Mouse (Mus musculus) left cerebral cortex, postnatal 25 days (tissue): ENCODE measurements at regions not wholly inside any gene's neighbourhood (a gene's known extent, or its start where the extent isn't known, plus 50 kb on each side); places are given as distances from the start of the nearest gene placed in this dataset.
"Not testable (repeated sequence)": the region's sequence is repeated elsewhere in the genome, so short reads cannot be mapped to it uniquely, and the experiment has no call there.

Experiments used
- DNase-seq, 2 experiments: peaks; one replicate each; pipeline ENCODE4 v3.0.0; 2022; ENCODE audit warnings: low spot score in 2 of 2, mixed read lengths in 1 of 2
- intact Hi-C: fragments of 180-260 bp; cut with DNase I; formaldehyde crosslinking; loops from one replicate; pipeline ENCODE4 v1.15.1; 2025

GRCm38 (mm10) chr9:17987606-17988005, 304.3 kb upstream of the Chordc1 start:
- no peak for DNase-seq
- intact Hi-C loops: no loop called here

GRCm38 (mm10) chr9:18002557-18002956, 289.4 kb upstream of the Chordc1 start:
- intact Hi-C loops: no loop called here
- DNase-seq: peak; percentile 9 to 49

DNA sequence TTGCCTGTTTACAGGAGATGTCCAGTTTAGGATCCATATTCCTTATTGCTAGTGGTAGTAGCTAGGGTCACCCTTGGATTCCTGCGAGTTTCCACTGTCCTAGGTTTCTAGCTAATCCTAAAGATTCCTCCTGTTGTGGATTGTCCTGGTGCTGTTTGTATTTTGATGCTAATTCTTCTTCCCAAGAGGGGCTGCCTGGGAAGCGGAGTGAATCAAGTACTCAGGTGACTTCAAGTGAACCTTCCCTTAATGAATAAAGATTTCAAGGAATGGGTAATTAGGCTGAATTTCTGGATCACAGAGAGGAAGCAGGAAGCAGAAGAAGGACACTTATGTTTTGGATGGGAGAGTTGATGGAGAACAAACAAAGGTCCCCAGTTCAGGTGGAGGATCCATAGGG, 250.6 kb upstream of the Chordc1 start:
- intact Hi-C loops: no loop called here

DNA sequence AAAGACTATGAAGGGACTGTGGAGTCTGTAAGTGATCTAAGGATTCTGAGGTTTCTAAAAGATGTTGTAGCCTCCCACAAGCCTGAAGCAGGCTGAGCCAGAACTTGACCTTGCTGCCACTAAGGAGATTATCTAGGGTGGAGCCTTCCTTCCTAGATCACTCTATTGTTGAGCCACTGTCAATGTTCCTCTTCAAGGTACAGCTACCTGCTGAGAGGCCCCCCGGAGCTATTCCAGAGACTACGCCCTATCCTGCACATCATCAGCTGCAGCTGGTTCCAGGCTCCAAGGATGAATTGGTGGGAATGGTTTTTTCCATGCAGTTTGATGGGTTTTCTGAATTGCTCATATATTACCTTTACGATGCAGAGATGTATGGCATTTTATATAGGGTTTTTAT, 249.3 kb upstream of the Chordc1 start:
- DNase-seq, intact Hi-C loops: not testable (repeated sequence)

More for the DNA sequence above, 250.6 kb upstream of the Chordc1 start:
- no peak for DNase-seq

DNA sequence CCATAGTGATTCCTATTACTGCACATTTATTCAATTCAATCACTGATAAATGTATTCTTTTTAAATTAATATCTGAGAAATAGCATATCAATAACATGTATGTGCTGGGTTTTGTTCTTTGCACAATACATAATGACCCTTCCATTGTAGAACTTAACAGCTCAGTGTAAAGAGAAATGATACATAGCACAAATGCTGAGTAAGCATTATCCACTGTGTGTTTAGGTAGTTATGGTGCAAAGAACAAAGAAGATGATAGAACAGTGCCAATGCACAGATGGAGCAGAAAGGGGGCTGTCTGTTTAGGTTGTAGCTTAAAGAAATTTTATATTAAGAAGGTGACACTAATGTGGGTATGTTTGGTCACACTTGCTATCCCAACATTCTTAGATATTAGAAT, 215.0 kb upstream of the Chordc1 start:
- no peak for DNase-seq
- intact Hi-C loops: no loop called here

GRCm38 (mm10) chr9:18078446-18078845, 213.5 kb upstream of the Chordc1 start:
- DNase-seq, intact Hi-C loops: not testable (repeated sequence)

DNA sequence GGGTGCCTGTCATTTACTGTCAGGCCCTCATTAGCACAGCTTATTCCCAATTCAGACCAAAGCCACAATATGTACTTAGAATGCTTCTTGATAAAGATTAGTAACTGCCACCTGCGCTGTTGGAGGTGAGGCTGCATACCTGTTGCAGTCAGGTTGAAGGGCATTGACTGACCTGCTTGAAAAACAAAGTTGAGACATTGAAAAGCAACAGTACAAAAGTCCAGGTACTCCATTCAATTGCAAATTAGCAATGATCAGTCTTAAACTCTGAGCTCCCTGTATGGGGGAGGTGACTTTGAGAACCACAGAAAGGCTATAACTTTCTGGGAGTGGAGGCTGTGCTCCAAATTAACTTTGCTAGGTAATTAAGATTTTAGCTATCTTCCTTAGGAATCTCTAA, 212.8 kb upstream of the Chordc1 start:
- DNase-seq, intact Hi-C loops: not testable (repeated sequence)
